Comparison of ENCODE assay signal across 12 mouse cellular contexts in genomic region chr3:67624629-67625028, GRCm38 (mm10). TPM values are rescaled to one million over a fixed set of nuclear protein-coding genes. Genes with fewer than 3 reads are reported as not detected.
DNase-seq lines count a peak whose midpoint lies in the region; ATAC-seq and TF ChIP-seq lines count a peak whose summit lies in the region.
"Had no signal": no experiment of that assay in that cellular context is flagged by ENCODE, and none has a peak within 500 bp of the region (broad histone marks: within the 10 kb centered on the region; RNA-seq: fewer than 3 reads in every experiment).

No protein-coding gene starts in this region.

- no peak for ATAC-seq in limb, embryonic 14.5 days (ENCODE audit: low FRiP score, low read depth)

- no peak for DNase-seq in kidney, adult 2 months
- DNase-seq in kidney, postnatal 25 days = no peak
- peak; percentile 5 for DNase-seq in 416B (ENCODE audit: low read depth)
- peak; percentile 37 for DNase-seq in NIH3T3 (ENCODE audit: low read depth)
- DNase-seq in limb, embryonic 14.5 days (ENCODE audit: low spot score) = peak; percentile 24
- no peak for DNase-seq in adrenal gland, postnatal 10 days
- DNase-seq in frontal cortex, postnatal 25 days (ENCODE audit: low spot score in 2 of 2) = no peak
- no peak for DNase-seq in right cerebral cortex, postnatal 36 days (ENCODE audit: low spot score in 2 of 2)
- DNase-seq: left cerebral cortex, postnatal 4 days; right cerebral cortex, postnatal 4 days; thymus, postnatal 36 days had no signal

- H3K27me3 ChIP-seq in kidney, adult 2 months (replicated peaks; ENCODE audit: control insufficient read depth, insufficient read depth, low read length) = no peaks in the 10 kb centered on the region
- no peaks in the 10 kb centered on the region for H3K27me3 ChIP-seq in limb, embryonic 14.5 days (ENCODE audit: control insufficient read depth, insufficient read depth, low read length)

- H3K36me3 ChIP-seq in kidney, adult 2 months (ENCODE audit: control insufficient read depth, insufficient read depth, low read length) = no peaks in the 10 kb centered on the region
- H3K36me3 ChIP-seq in limb, embryonic 14.5 days (ENCODE audit: control insufficient read depth, insufficient read depth, low read length) = no peaks in the 10 kb centered on the region

- H3K4me3 ChIP-seq in kidney, adult 2 months (ENCODE audit: insufficient read depth, low read depth, low read length) = no peak overlapping the region
- H3K4me3 ChIP-seq in limb, embryonic 14.5 days (replicated peaks; ENCODE audit: low read length) = no peak overlapping the region

- H3K4me2 ChIP-seq in limb, embryonic 14.5 days (replicated peaks; ENCODE audit: low read depth, low read length, severe bottlenecking) = no peak overlapping the region

- no peak overlapping the region for H3K9ac ChIP-seq in limb, embryonic 14.5 days (ENCODE audit: low read depth, low read length, severe bottlenecking)

- no peaks in the 10 kb centered on the region for H3K9me3 ChIP-seq in limb, embryonic 14.5 days (ENCODE audit: control insufficient read depth, low read length)

- H3K27ac ChIP-seq in kidney, adult 2 months (ENCODE audit: insufficient read depth, low read depth, low read length) = no peak overlapping the region
- H3K27ac ChIP-seq in limb, embryonic 14.5 days (replicated peaks; ENCODE audit: low read depth, low read length) = no peak overlapping the region
- H3K27ac ChIP-seq: macrophage had no signal

- TF ChIP-seq CTCF in kidney, adult 2 months (conservative IDR thresholded peaks at IDR 0.05; ENCODE audit: insufficient read depth, insufficient read length, low read depth, low read length) = 0 out of 2 replicates have a peak, but pooled peaks have one; percentile 6

- 80% methylated on average over 1 of the region's 1 CpGs for WGBS in kidney, adult 2 months
- 85% methylated on average over 1 of the region's 1 CpGs for WGBS in limb, embryonic 14.5 days

- H3K4me1 ChIP-seq in kidney, adult 2 months (ENCODE audit: control insufficient read depth, insufficient read depth, low read length) = no peaks in the 10 kb centered on the region
- no peaks in the 10 kb centered on the region for H3K4me1 ChIP-seq in limb, embryonic 14.5 days (ENCODE audit: control insufficient read depth, insufficient read depth, low read length)

- no peak for TF ChIP-seq POLR2A in kidney, adult 2 months (IDR thresholded peaks at IDR 0.05; ENCODE audit: low read depth, low read length)
- TF ChIP-seq POLR2A in limb, embryonic 14.5 days (IDR thresholded peaks at IDR 0.05; ENCODE audit: borderline replicate concordance, extremely low read depth, insufficient read depth, insufficient read length) = no peak

RNA-seq across cellular contexts. Expression of gene Mfsd1, which starts 42.1 kb away (rescaled TPM):
- 191 and 214 TPM in 2 replicates for polyA plus RNA-seq in kidney, adult 2 months (2012; rRNA removed)
- 36.9 and 40.4 TPM in 2 replicates for polyA plus RNA-seq in limb, embryonic 14.5 days (2012; rRNA removed)
- 61.8 and 62.2 TPM in 2 replicates for polyA plus RNA-seq in limb, embryonic 14.5 days (2014; fragmentation: Nextera tagmentation; extraction: Ambion mirVana)
- 10 to 100 TPM; 58.7 to 62.8 TPM for total RNA-seq in adrenal gland, postnatal 10 days (2021)

Comparison
In these comparisons a context has a peak if more than half of its experiments do, and no peak if none do; other contexts are left out.
1. DNase-seq: peak in 416B (single experiment), NIH3T3 (single experiment) and limb, embryonic 14.5 days (single experiment); none in kidney, adult 2 months (single experiment), kidney, postnatal 25 days (0 of 2), adrenal gland, postnatal 10 days (single experiment), frontal cortex, postnatal 25 days (0 of 2) and right cerebral cortex, postnatal 36 days (0 of 2).